Mouse (Mus musculus) bone marrow macrophage, adult 2 months (primary cell): Measurements from ENCODE around the gene Grap. TPM values are rescaled to one million over a fixed set of nuclear protein-coding genes. Genes with fewer than 3 reads are reported as not detected.

Experiments used
- H3K27ac ChIP-seq: 2 replicates; pipeline ENCODE4 v1.5.1; 2012; ENCODE audit warnings: low read depth, low read length; ENCODE audit not compliant: insufficient read depth
- H3K4me1 ChIP-seq: 2 replicates; pipeline ENCODE4 v1.6.1; 2012; ENCODE audit warnings: low read length; ENCODE audit not compliant: control insufficient read depth, insufficient read depth
- H3K4me3 ChIP-seq: 2 replicates; pipeline ENCODE4 v1.5.1; 2012; ENCODE audit warnings: mild to moderate bottlenecking, low read length, moderate library complexity; ENCODE audit not compliant: insufficient read depth
- CTCF ChIP-seq: IDR thresholded peaks from 2 replicates; pipeline ENCODE4 v1.5.1; 2012; ENCODE audit warnings: low read depth, mild to moderate bottlenecking, low read length, moderate library complexity
- POLR2A ChIP-seq: IDR thresholded peaks from 2 replicates; pipeline ENCODE4 v1.6.1; 2012; ENCODE audit warnings: mild to moderate bottlenecking, low read depth, low read length, borderline replicate concordance
- polyA plus RNA-seq: library from polyadenylated mRNA; stranded (reverse); fragments of >200 nt; gene quantifications from 2 replicates; pipeline ENCODE4 v1.2.4, GENCODE M21; 2012; ENCODE audit not compliant: missing spikeins, insufficient read depth, insufficient read length

The Grap gene
- polyA plus RNA-seq, 1 experiment, result 3.1 TPM

- H3K4me1 ChIP-seq, result no peaks in the 10 kb centered on the region
- TF ChIP-seq POLR2A, result no peak
- TF ChIP-seq CTCF, result no peak
- H3K4me3 ChIP-seq, result no peak overlapping the region
- no peak overlapping the region for H3K27ac ChIP-seq
Observed at GRCm38 (mm10) chr11:61667248-61667647, 14.2 kb downstream of the Grap start.

- TF ChIP-seq POLR2A (no peak), CTCF (no peak)
- H3K4me3 ChIP-seq, result no peak overlapping the region
- H3K27ac ChIP-seq, result no peak overlapping the region
- H3K4me1 ChIP-seq, result no peaks in the 10 kb centered on the region
Observed at GRCm38 (mm10) chr11:61667782-61668181, 14.7 kb downstream of the Grap start.

- Histone ChIP-seq H3K4me3 (no peak overlapping the region), H3K4me1 (no peaks in the 10 kb centered on the region), H3K27ac (no peak overlapping the region)
- TF ChIP-seq CTCF (no peak), POLR2A (no peak)
Observed at GRCm38 (mm10) chr11:61669492-61670490, 16.7 kb downstream of the Grap start.

GRCm38 (mm10) chr11:61671781-61672383, 18.8 kb downstream of the Grap start:
- TF ChIP-seq CTCF (no peak), POLR2A (no peak)
- Histone ChIP-seq H3K4me1 (no peaks in the 10 kb centered on the region), H3K4me3 (no peak overlapping the region), H3K27ac (no peak overlapping the region)

GRCm38 (mm10) chr11:61673686-61674085, 20.6 kb downstream of the Grap start:
- TF ChIP-seq CTCF, result peak; percentile 52
- no peak for TF ChIP-seq POLR2A
- Histone ChIP-seq H3K27ac (no peak overlapping the region), H3K4me1 (no peaks in the 10 kb centered on the region), H3K4me3 (no peak overlapping the region)

GRCm38 (mm10) chr11:61674151-61674838, 21.2 kb downstream of the Grap start:
- TF ChIP-seq CTCF (no peak), POLR2A (no peak)
- Histone ChIP-seq H3K4me3 (no peak overlapping the region), H3K4me1 (no peaks in the 10 kb centered on the region), H3K27ac (no peak overlapping the region)

GRCm38 (mm10) chr11:61674839-61675159, 21.7 kb downstream of the Grap start:
- H3K27ac ChIP-seq, result no peak overlapping the region
- H3K4me3 ChIP-seq, result no peak overlapping the region
- no peaks in the 10 kb centered on the region for H3K4me1 ChIP-seq
- TF ChIP-seq POLR2A, result no peak
- TF ChIP-seq CTCF, result no peak

- TF ChIP-seq CTCF (no peak), POLR2A (no peak)
- no peak overlapping the region for H3K4me3 ChIP-seq
- no peaks in the 10 kb centered on the region for H3K4me1 ChIP-seq
- H3K27ac ChIP-seq, result no peak overlapping the region
Observed at GRCm38 (mm10) chr11:61675332-61675731, 22.3 kb downstream of the Grap start.

GRCm38 (mm10) chr11:61676216-61676854, 23.3 kb downstream of the Grap start:
- TF ChIP-seq CTCF (no peak), POLR2A (no peak)
- no peaks in the 10 kb centered on the region for H3K4me1 ChIP-seq
- H3K4me3 ChIP-seq, result no peak overlapping the region
- H3K27ac ChIP-seq, result no peak overlapping the region
